In the genomic region with DNA sequence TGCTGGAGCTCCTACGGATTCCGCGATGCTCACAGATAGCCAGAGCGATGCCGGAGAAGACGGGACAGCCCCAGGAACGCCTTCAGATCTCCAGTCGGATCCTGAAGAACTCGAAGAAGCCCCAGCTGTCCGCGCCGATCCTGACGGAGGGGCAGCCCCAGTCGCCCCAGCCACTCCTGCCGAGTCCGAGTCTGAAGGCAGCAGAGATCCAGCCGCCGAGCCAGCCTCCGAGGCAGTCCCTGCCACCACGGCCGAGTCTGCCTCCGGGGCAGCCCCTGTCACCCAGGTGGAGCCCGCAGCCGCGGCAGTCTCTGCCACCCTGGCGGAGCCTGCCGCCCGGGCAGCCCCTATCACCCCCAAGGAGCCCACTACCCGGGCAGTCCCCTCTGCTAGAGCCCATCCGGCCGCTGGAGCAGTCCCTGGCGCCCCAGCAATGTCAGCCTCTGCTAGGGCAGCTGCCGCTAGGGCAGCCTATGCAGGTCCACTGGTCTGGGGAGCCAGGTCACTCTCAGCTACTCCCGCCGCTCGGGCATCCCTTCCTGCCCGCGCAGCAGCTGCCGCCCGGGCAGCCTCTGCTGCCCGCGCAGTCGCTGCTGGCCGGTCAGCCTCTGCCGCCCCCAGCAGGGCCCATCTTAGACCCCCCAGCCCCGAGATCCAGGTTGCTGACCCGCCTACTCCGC, we compare ENCODE assay signal across 8 mouse cellular contexts. TPM values are rescaled to one million over a fixed set of nuclear protein-coding genes. Genes with fewer than 3 reads are reported as not detected.
DNase-seq lines count a peak whose midpoint lies in the region; ATAC-seq and TF ChIP-seq lines count a peak whose summit lies in the region.

No protein-coding gene starts in this region.

- peak; percentile 11 for DNase-seq in adrenal gland, adult 2 months
- DNase-seq in adrenal gland, postnatal 14 days = no peak
- no peak for DNase-seq in testis, postnatal 14 days (ENCODE audit: low spot score)
- no peak for DNase-seq in gastrocnemius, postnatal 4 days (ENCODE audit: low spot score in 2 of 2)
- DNase-seq in thymus, adult 2 months = no peak

- no peaks in the 10 kb centered on the region; the same call in 1 of the 2 replicates for H3K27me3 ChIP-seq in testis, adult 2 months (ENCODE audit: control insufficient read depth, insufficient read depth, low read length)
- H3K27me3 ChIP-seq in liver, embryonic 12.5 days (replicated peaks) = peaks cover 53% of the 10 kb centered on the region
- peaks cover 19% of the 10 kb centered on the region for H3K27me3 ChIP-seq in stomach, embryonic 16.5 days (ENCODE audit: control insufficient read depth, insufficient read depth, low read length)
- peaks cover 6% of the 10 kb centered on the region; the same call in 1 of the 2 replicates for H3K27me3 ChIP-seq in thymus, adult 2 months (ENCODE audit: control insufficient read depth, insufficient read depth, low read length)

- ATAC-seq in liver, embryonic 12.5 days = no peak
- ATAC-seq in stomach, embryonic 16.5 days (ENCODE audit: insufficient read depth, low FRiP score) = no peak

- no peak for TF ChIP-seq POLR2A in testis, adult 2 months (IDR thresholded peaks at IDR 0.05; ENCODE audit: control insufficient read depth, low read depth, low read length)
- TF ChIP-seq POLR2A in thymus, adult 2 months (IDR thresholded peaks at IDR 0.05; ENCODE audit: control insufficient read depth, extremely low read depth, insufficient read depth, low read length, poor library complexity) = no peak

- TF ChIP-seq CTCF in testis, adult 2 months (IDR thresholded peaks at IDR 0.05; ENCODE audit: control insufficient read depth, insufficient read depth, insufficient replicate concordance, low read depth, low read length) = no peak
- TF ChIP-seq CTCF in thymus, adult 2 months (IDR thresholded peaks at IDR 0.05; ENCODE audit: borderline replicate concordance, control insufficient read depth, extremely low read depth, insufficient read depth, low read length, poor library complexity) = no peak

- peaks cover 23% of the 10 kb centered on the region for H3K4me1 ChIP-seq in testis, adult 2 months (ENCODE audit: control insufficient read depth, insufficient read depth, low read length)
- peaks cover 32% of the 10 kb centered on the region for H3K4me1 ChIP-seq in liver, embryonic 12.5 days
- H3K4me1 ChIP-seq in stomach, embryonic 16.5 days (ENCODE audit: control insufficient read depth, insufficient read depth, low read length) = peaks cover 10% of the 10 kb centered on the region
- peaks cover 6% of the 10 kb centered on the region; the same call in 1 of the 2 replicates for H3K4me1 ChIP-seq in thymus, adult 2 months (replicated peaks; ENCODE audit: control insufficient read depth, insufficient read depth, low read length)

- H3K27ac ChIP-seq in testis, adult 2 months (ENCODE audit: control insufficient read depth, insufficient read depth, low read depth, low read length) = no peak overlapping the region
- H3K27ac ChIP-seq in liver, embryonic 12.5 days = no peak overlapping the region
- H3K27ac ChIP-seq in stomach, embryonic 16.5 days (ENCODE audit: low read length) = no peak overlapping the region
- no peak overlapping the region for H3K27ac ChIP-seq in thymus, adult 2 months (ENCODE audit: control insufficient read depth, insufficient read depth, low read length)

- no peaks in the 10 kb centered on the region for H3K36me3 ChIP-seq in testis, adult 2 months (ENCODE audit: control insufficient read depth, insufficient read depth, low read length)
- peaks cover 11% of the 10 kb centered on the region for H3K36me3 ChIP-seq in liver, embryonic 12.5 days
- H3K36me3 ChIP-seq in stomach, embryonic 16.5 days (ENCODE audit: control insufficient read depth, insufficient read depth, low read length) = peaks cover 19% of the 10 kb centered on the region
- H3K36me3 ChIP-seq in thymus, adult 2 months (ENCODE audit: control insufficient read depth, insufficient read depth, low read length) = no peaks in the 10 kb centered on the region

- peak overlapping the region; percentile 77 for H3K4me2 ChIP-seq in liver, embryonic 12.5 days
- H3K4me2 ChIP-seq in stomach, embryonic 16.5 days (ENCODE audit: low read depth, low read length) = peak overlapping the region; percentile 45

- peak overlapping the region; percentile 57 for H3K4me3 ChIP-seq in testis, adult 2 months (ENCODE audit: control insufficient read depth, low read depth, low read length)
- H3K4me3 ChIP-seq in liver, embryonic 12.5 days = peak overlapping the region; percentile 62
- peak overlapping the region; percentile 38 for H3K4me3 ChIP-seq in stomach, embryonic 16.5 days (replicated peaks; ENCODE audit: low read length)
- H3K4me3 ChIP-seq in thymus, adult 2 months (ENCODE audit: control insufficient read depth, insufficient read depth, low read length) = no peak overlapping the region

- WGBS in liver, embryonic 12.5 days (ENCODE audit: insufficient replicate concordance) = 46% methylated on average over 48 of the region's 48 CpGs
- 58% methylated on average over 48 of the region's 48 CpGs for WGBS in stomach, embryonic 16.5 days
- WGBS in thymus, adult 2 months = 59% methylated on average over 48 of the region's 48 CpGs

- peaks cover 57% of the 10 kb centered on the region for H3K9me3 ChIP-seq in liver, embryonic 12.5 days (replicated peaks)
- peaks cover 57% of the 10 kb centered on the region for H3K9me3 ChIP-seq in stomach, embryonic 16.5 days (replicated peaks; ENCODE audit: control insufficient read depth, low read length)

- no peak overlapping the region for H3K9ac ChIP-seq in liver, embryonic 12.5 days
- H3K9ac ChIP-seq in stomach, embryonic 16.5 days (ENCODE audit: low read length) = peak overlapping the region; percentile 26; the same call in 1 of the 2 replicates

RNA-seq across cellular contexts. Expression of gene Gnas, which starts 15.1 kb away (rescaled TPM):
- total RNA-seq in adrenal gland, adult 2 months (2021) = 1,000 to 10,000 TPM; 2,774 to 2,898 TPM
- 1,329 and 1,576 TPM in 2 replicates for polyA plus RNA-seq in adrenal gland, adult 2 months (2012; rRNA removed)
- total RNA-seq in adrenal gland, postnatal 14 days (2021) = 4,967 and 5,329 TPM in 2 replicates
- 139 and 161 TPM in 2 replicates for polyA plus RNA-seq in testis, adult 2 months (2012; rRNA removed)
- polyA plus RNA-seq in liver, embryonic 12.5 days (2016; fragmentation: Nextera tagmentation; extraction: Ambion mirVana) = 565 and 587 TPM in 2 replicates
- 581 and 721 TPM in 2 replicates for polyA plus RNA-seq in stomach, embryonic 16.5 days (2015; fragmentation: Nextera tagmentation; extraction: Ambion mirVana)
- total RNA-seq in gastrocnemius, postnatal 4 days (2021) = 1,000 to 10,000 TPM; 3,196 to 3,475 TPM
- 681 and 716 TPM in 2 replicates for polyA plus RNA-seq in thymus, adult 2 months (2012; rRNA removed)

RNA-seq across cellular contexts. Expression of gene Gm20721, which starts 47.3 kb away (rescaled TPM):
- 1 to 10 TPM; 2.1 to 2.5 TPM for total RNA-seq in adrenal gland, adult 2 months (2021)
- polyA plus RNA-seq in adrenal gland, adult 2 months (2012; rRNA removed) = 0.07 TPM in 1 of 2 replicates, not detected in the other
- 4.6 and 5.4 TPM in 2 replicates for total RNA-seq in adrenal gland, postnatal 14 days (2021)
- not detected in 2 replicates for polyA plus RNA-seq in testis, adult 2 months (2012; rRNA removed)
- 23.2 and 33.5 TPM in 2 replicates for polyA plus RNA-seq in liver, embryonic 12.5 days (2016; fragmentation: Nextera tagmentation; extraction: Ambion mirVana)
- polyA plus RNA-seq in stomach, embryonic 16.5 days (2015; fragmentation: Nextera tagmentation; extraction: Ambion mirVana) = 34.1 and 63.1 TPM in 2 replicates
- 1 to 10 TPM; 4.8 to 6.4 TPM for total RNA-seq in gastrocnemius, postnatal 4 days (2021)
- polyA plus RNA-seq in thymus, adult 2 months (2012; rRNA removed) = 0.07 and 0.14 TPM in 2 replicates

Comparison
In these comparisons a context has a peak if more than half of its experiments do, and no peak if none do; other contexts are left out.
1. RNA of gene Gm20721, which starts 47.3 kb away (polyA plus RNA-seq): 34.1 to 63.1 TPM in stomach, embryonic 16.5 days and 23.2 to 33.5 TPM in liver, embryonic 12.5 days; 0.07 to 0.14 TPM in thymus, adult 2 months, 0.07 TPM in adrenal gland, adult 2 months and not detected in testis, adult 2 months; every median in the first group is over 10 times any median in the second.